Mouse (Mus musculus) C2C12 (cell line): Measurements from ENCODE around the gene Usp20. TPM values are rescaled to one million over a fixed set of nuclear protein-coding genes. Genes with fewer than 3 reads are reported as not detected.
A peak's percentile ranks its signal among the peaks of the same experiment; 100 is the strongest.

Experiments
- H3K27me3 ChIP-seq: one replicate; pipeline ENCODE4 v1.6.1; 2011; ENCODE audit not compliant: control insufficient read depth, insufficient read depth, insufficient read length
- H3K36me3 ChIP-seq: one replicate; pipeline ENCODE4 v1.6.1; 2011; ENCODE audit not compliant: control insufficient read depth, insufficient read depth
- H3K4me3 ChIP-seq: one replicate; pipeline ENCODE4 v1.5.1; 2011; ENCODE audit warnings: mild to moderate bottlenecking, control low read depth; ENCODE audit not compliant: poor library complexity, insufficient read depth, severe bottlenecking
- H3K79me2 ChIP-seq: one replicate; pipeline ENCODE4 v1.6.1; 2011; ENCODE audit not compliant: control insufficient read depth, insufficient read depth
- H3K79me3 ChIP-seq: one replicate; pipeline ENCODE4 v1.6.1; 2011; ENCODE audit warnings: low read depth, control low read depth
- H3ac ChIP-seq: one replicate; pipeline ENCODE3; 2011; ENCODE audit warnings: low read depth; ENCODE audit not compliant: control insufficient read depth, insufficient read length
- CEBPB ChIP-seq: IDR thresholded peaks from one replicate; pipeline ENCODE4 v1.6.1; 2011; ENCODE audit warnings: low read depth, mild to moderate bottlenecking, control low read depth, moderate library complexity
- CTCF ChIP-seq: IDR thresholded peaks from one replicate; pipeline ENCODE4 v1.5.1; 2011; ENCODE audit not compliant: control insufficient read depth, insufficient read depth, insufficient read length
- FOSL1 ChIP-seq: IDR thresholded peaks from one replicate; pipeline ENCODE4 v1.8.0; 2011; ENCODE audit warnings: mild to moderate bottlenecking, low read length; ENCODE audit not compliant: poor library complexity, insufficient read depth, severe bottlenecking
- MAX ChIP-seq: IDR thresholded peaks from one replicate; pipeline ENCODE4 v1.6.1; 2011; ENCODE audit warnings: mild to moderate bottlenecking, control low read depth
- MYOD1 ChIP-seq: IDR thresholded peaks from one replicate; pipeline ENCODE4 v1.6.1; 2011; ENCODE audit warnings: low read depth; ENCODE audit not compliant: control insufficient read depth, insufficient read length
- MYOG ChIP-seq: IDR thresholded peaks from one replicate; pipeline ENCODE4 v1.6.1; 2011; ENCODE audit not compliant: control insufficient read depth, insufficient read length; ENCODE audit errors: extremely low read depth
- USF1 ChIP-seq: IDR thresholded peaks from one replicate; pipeline ENCODE4 v1.6.1; 2011; ENCODE audit warnings: low read depth, mild to moderate bottlenecking, control low read depth, moderate library complexity
- polyA plus RNA-seq: library from polyadenylated mRNA; unstranded; fragments of >200 nt; fragmentation: generic; extraction: Trizol; gene quantifications from one replicate; pipeline ENCODE4 v1.2.1, GENCODE M21; 2012; ENCODE audit warnings: missing spikeins

Gene Usp20
- polyA plus RNA-seq, 1 experiment: 26.4 TPM

GRCm38 (mm10) chr2:30967352-30968327 is 14.4 kb upstream of the Usp20 start, which contains the start of gene Tor1a:
Tor1a (minus strand) TSS chr2:30967933.
- Histone ChIP-seq H3K4me3 (peak within 1 kb of the TSS; percentile 85), H3ac (peak within 1 kb of the TSS; percentile 87), H3K79me2 (peaks cover 37% of the 10 kb centered on the region), H3K36me3 (peaks cover 53% of the 10 kb centered on the region), H3K27me3 (no peaks in the 10 kb centered on the region), H3K79me3 (peaks cover 27% of the 10 kb centered on the region)
- TF ChIP-seq CTCF (no peak), MYOD1 (no peak), CEBPB (no peak), MYOG (no peak), MAX (peak; percentile 32), FOSL1 (no peak), USF1 (no peak)

- TF ChIP-seq MAX: no peak
- TF ChIP-seq CTCF: no peak
- TF ChIP-seq MYOD1: no peak
- no peak for TF ChIP-seq FOSL1
- no peak for TF ChIP-seq CEBPB
- no peak for TF ChIP-seq USF1
- no peak for TF ChIP-seq MYOG
Observed at GRCm38 (mm10) chr2:30983024-30983423, 945 bp downstream of the Usp20 start.

GRCm38 (mm10) chr2:30985111-30986020 is 3.3 kb downstream of the Usp20 start:
- Histone ChIP-seq H3ac (peak overlapping the region; percentile 4), H3K27me3 (no peaks in the 10 kb centered on the region), H3K79me2 (peaks cover 37% of the 10 kb centered on the region), H3K36me3 (peaks cover 7% of the 10 kb centered on the region), H3K79me3 (peaks cover 9% of the 10 kb centered on the region), H3K4me3 (no peak overlapping the region)
- TF ChIP-seq USF1: no peak
- TF ChIP-seq MAX: peak; percentile 53

More at GRCm38 (mm10) chr2:30983024-30983423, 945 bp downstream of the Usp20 start:
- Histone ChIP-seq H3K36me3 (peaks cover 24% of the 10 kb centered on the region), H3K27me3 (no peaks in the 10 kb centered on the region), H3ac (no peak overlapping the region), H3K4me3 (peak overlapping the region; percentile 63), H3K79me2 (peaks cover 43% of the 10 kb centered on the region), H3K79me3 (peaks cover 14% of the 10 kb centered on the region)

GRCm38 (mm10) chr2:30990221-30990620 is 8.1 kb downstream of the Usp20 start:
- Histone ChIP-seq H3K79me3 (peaks cover 1% of the 10 kb centered on the region), H3ac (no peak overlapping the region), H3K79me2 (peaks cover 6% of the 10 kb centered on the region), H3K4me3 (no peak overlapping the region), H3K27me3 (no peaks in the 10 kb centered on the region), H3K36me3 (peaks cover 9% of the 10 kb centered on the region)
- no peak for TF ChIP-seq MYOG
- no peak for TF ChIP-seq MYOD1
- no peak for TF ChIP-seq MAX

GRCm38 (mm10) chr2:30994853-30995252 is 12.8 kb downstream of the Usp20 start:
- TF ChIP-seq MYOD1: no peak
- no peak for TF ChIP-seq USF1
- TF ChIP-seq FOSL1: no peak
- TF ChIP-seq CEBPB: no peak
- no peak for TF ChIP-seq MAX
- TF ChIP-seq MYOG: no peak
- TF ChIP-seq CTCF: no peak
- H3K36me3 ChIP-seq: peaks cover 4% of the 10 kb centered on the region
- H3K79me2 ChIP-seq: no peaks in the 10 kb centered on the region

More at GRCm38 (mm10) chr2:30994853-30995252, 12.8 kb downstream of the Usp20 start:
- Histone ChIP-seq H3ac (no peak overlapping the region), H3K4me3 (no peak overlapping the region), H3K27me3 (no peaks in the 10 kb centered on the region), H3K79me3 (no peaks in the 10 kb centered on the region)
